Mouse (Mus musculus): Measurements from ENCODE around the gene Ahdc1.

Ahdc1 gene

DNA sequence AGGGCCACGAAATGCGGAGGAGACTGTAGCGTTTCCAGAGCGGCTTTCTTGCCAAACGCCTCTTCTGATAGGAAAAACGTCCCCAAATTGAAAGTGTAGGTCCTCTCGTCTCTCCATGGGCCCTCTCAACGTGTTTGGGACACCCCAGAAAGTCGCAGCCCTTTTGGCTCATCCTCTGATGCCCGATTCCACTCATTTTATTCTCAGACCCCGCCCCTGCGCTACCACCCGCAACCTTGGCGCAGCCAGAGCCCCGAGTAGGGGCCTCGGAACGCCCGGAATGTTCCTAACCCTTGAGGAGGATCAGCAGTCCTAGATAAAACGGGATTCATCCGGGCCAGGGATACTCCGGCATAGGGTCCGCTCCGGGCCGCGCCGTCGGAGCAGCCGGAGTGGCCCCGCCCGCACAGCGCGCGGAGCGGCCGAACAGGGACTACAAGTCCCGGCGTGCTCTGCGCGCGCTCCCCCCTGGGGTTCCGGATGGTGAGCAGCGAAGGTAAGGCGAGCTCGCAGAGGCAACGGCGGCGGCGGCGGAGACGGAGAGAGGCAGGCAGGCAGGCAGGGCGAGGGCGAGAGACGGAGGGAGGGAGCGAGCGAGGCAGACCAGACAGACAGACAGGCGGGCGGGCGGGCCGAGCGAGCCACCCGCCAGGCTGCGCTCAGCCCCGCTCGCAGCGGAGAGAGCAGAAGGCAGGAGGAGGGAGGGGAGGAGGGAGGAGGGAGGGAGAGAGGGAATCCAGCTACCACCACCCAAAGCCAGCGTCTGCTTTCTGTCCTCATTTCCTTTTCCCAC is at the start of gene Ahdc1:
Ahdc1 (plus strand) TSS at position 233 of the 793 bp plus-strand sequence.
- DNase-seq (ENCODE audit: low spot score): peak; percentile 94

DNA sequence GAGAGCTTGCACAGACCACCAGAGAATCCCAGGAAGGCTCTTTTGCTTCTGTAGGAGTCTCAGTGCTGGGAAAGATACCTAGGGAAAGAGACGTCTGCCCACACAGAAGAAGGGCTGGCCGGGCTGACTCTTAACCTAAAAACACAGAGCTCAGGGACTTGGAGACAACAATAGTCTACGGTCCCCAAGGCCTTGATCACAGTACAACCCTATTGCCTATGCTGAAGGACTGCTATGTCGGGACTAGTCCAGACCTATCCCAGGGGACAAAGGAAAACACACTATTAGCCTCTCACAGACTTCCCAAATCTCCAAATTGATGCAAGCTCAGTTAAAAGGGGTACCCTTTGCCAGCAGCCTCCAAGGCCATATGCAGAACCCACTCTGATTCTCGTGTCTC is 49.2 kb upstream of the Ahdc1 start:
- no peak for DNase-seq (ENCODE audit: low spot score)

DNA sequence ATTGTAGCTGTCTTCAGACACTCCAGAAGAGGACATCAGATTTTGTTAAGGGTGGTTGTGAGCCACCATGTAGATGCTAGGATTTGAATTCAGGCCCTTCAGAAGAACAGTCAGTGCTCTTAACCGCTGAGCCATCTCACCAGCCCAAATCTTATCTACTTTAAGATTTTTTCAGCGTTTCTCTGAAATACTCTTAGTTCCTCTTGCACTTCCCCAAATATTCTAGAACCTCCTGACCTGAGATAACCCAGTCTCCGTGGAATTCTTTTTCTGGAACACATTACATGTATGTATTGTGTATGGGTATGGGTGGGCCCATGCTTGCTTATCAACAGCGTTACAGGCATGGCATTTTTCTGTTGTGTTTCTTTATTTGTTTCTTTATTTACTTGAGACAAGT is 48.4 kb upstream of the Ahdc1 start:
- no peak for DNase-seq (ENCODE audit: low spot score)

DNA sequence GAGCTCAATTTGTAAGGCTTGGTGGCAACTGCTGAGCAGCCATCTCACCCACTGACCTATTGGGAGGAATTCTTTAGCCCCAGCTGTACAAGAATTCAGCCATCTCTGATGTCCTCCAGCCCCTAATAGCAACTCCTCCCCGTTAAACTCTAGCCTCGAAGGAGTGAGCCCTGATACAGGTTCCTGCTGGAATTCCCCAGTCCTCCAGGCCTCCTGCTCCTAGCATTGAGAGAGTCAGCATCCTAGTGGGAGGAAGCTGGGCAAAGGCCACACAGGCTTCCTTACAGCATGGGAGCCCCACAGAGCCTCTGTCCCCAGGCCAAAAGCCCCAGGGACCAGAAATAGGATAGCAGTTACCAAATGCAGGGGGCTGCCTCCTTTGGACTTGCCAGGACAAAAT is 47.6 kb upstream of the Ahdc1 start:
- no peak for DNase-seq (ENCODE audit: low spot score)

DNA sequence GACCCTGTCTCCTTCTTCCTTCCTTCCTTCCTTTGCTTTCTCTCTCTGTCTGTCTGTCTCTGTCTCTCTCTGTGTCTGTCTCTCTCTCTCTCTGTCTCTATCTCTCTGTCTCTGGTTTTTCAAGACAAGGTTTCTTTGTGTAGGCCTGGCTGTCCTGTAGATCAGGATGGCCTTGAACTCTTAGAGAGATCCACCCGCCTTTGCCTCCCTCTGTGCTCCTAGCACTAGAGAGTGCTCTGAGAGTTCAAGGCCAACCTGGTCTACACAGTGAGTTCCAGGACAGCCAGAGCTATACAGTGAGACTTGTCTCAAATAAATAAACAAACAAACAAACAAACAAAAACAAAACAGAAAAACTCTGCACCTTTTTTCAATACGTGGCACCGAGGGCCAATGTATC is 47.0 kb upstream of the Ahdc1 start:
- no peak for DNase-seq (ENCODE audit: low spot score)

DNA sequence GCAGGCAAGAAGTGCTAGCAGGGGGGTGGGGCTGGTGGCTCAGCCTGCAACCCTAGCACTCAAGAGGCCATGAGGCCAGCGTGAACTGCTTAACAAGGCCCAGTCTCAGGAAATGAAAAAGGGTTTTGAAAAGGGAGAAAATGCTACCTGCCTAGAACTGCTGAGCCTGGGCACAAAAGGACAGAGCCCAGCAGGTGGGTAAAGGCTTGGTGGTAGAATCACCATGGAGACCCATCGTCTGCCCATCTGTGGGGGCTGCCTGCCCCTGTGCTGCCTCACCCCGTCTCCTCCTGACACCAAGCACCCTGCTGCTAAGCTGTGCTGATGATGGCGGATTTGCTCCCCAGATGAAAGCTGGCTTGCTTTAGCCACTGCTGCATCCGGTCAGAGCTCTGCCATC is 46.6 kb upstream of the Ahdc1 start:
- DNase-seq (ENCODE audit: low spot score): no peak

DNA sequence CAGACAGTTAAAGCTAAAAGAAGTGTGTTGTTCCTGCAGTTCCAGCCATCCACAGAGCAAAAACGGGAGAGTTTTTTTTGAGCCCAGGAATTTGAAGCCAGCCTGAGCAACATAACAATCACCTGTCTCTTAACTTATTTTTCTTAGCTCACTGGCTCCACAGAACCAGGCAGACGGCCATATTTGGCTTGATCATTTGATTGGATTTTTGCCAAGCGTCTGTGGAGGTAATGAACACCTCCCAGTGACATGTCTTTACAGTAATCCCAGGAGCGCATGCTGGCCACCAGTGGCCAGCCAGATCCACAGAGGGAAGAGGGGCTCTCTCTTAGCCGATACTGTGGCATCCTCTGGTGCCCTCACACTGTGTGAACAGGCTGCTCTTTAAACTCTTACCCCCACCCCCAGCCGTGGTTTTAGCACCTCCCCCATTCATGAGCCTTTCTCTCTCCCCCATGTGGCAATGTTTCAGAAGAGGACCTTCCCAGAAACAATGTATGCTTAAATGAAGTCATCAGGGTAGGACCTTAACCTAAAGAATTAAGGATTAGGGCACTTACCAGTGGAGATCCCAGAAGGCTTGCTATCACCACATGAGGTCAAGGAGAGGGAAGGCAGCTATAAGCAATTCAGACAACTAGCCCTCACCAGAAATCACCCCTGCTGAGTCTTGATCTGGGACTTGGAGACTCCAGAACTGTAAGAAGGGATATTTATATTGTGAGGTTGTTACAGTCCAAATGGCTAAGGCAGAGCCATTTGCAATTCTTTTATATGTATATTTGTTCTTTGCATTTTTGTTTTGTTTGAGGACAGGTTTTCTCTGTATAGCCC is 42.7 kb upstream of the Ahdc1 start:
- DNase-seq (ENCODE audit: low spot score): no peak

DNA sequence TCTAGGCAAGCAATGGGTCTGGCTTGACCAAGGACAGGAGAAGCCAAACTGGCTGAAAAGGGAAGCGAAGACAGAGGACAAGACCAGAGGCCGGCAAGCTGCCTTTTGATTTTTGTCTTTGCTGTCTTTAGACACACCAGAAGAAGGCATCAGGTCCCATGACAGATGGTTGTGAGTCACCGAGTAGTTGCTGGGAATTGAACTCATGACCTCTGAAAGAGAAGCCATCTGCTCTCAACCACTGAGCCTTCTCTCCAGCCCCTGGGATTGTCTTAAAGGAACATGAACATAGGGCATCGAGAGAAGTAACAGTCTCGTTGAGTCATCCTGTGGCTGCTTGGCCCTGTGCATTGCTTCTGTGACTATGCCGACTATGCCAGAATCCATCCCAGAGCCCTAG is 39.5 kb upstream of the Ahdc1 start:
- no peak for DNase-seq (ENCODE audit: low spot score)

DNA sequence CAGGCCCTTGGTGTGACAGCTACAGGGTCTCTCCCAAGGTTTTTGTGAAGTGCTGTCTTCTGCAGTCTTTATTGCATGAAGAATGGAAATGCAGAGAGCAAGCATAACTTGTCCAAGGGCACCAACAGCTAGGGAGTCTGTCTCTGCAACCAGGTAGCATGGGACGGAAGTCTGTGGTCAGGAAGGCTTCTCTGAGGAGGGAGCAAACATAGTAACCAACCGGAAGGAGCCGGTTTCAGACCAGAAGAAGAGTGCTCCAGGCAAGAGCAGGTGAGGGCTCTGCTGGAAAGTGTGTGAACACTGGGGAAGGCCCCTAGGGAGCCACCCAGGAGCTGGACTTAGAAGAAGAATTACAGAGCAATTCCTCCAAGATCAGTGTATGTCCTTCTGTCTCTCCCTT is 39.0 kb upstream of the Ahdc1 start:
- no peak for DNase-seq (ENCODE audit: low spot score)

DNA sequence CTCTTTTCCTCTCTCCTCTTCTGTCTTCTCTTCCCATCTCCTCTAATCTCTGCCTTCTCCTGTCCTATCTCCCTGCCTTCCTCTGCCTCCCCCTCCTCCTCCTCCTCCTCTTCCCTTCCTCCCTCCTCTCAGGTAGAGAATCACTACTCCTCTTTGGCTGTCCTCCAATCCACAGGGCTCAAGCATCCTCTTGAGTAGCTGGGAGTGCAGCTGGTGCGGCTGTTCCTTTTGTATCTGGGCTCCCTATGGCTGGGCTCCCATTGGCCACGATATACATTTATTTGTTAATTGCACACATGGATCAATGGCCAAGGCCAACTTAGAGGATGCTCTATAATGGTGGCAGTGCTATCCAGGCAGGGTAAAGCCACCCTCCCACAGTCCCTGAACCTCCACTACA is 38.5 kb upstream of the Ahdc1 start:
- no peak for DNase-seq (ENCODE audit: low spot score)

DNA sequence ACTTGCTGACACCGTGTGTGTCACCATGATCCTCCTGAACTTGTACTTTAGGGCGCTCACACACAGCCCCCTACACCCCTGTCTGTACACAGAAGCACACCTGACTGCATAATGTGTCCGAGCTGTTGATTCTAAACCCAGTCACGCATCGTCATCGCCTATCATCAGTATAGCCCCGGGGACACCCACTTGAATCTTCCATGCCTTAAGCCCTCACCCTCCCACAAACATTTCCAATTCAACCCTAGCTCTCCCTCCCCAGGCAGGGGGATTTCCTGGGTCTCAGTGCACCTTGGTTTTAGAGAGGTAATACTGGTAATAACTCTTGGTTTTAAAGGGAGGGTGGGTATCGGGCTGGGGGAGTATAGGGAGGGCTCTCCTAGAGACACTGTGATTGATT is 37.9 kb upstream of the Ahdc1 start:
- DNase-seq (ENCODE audit: low spot score): no peak

DNA sequence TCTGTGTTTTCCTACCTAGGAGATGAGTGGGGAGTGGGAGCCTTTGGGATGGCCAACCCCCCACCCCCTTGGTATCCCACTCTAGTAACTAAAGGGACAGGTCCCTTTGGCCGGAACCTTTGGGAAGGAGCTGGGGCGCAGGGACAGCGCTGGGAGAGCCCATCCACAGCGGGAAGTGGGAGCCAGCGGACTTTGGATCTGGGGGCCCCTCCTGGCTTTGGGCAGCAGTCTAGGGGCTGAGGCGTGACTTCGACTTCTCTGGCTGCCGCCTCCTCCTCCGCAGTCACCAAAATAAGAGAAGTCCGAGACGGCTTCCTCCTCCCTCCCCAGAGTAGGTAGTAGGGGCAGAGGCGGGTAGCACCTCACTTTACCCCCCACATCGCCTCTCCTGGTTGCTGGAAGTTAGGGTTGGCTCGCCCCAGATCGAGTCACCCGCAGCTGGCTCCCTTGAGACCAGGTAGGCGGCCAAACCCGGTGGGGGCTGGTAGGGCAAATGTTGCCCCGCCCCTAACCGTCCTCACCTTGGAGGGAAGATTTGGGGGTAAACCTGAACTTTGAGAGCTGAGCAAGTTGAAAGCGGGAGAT is 37.2 kb upstream of the Ahdc1 start, which contains the start of gene Fgr:
Fgr (plus strand) TSS at position 282 of the 585 bp plus-strand sequence.
- peak; percentile 48 for DNase-seq (ENCODE audit: low spot score)

DNA sequence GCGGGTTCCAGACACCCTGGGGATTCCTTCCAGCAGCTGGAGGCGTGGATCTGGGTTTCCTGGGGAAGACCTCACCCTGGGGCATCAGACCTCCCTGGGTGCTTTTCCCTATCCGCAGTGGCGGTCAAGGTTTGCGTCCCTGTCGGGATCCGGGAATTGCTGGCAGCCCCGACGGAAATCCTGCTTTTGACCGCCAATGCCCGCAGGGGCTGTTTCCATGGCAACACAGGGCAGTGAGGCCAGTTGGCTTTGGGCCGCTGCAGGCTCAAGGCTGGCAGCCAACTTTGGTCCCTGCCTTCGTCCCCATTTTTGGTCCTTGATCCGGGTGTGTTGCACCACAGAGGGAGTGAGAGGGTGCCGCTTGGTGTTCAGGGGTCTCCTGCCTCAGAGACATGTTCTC is 36.2 kb upstream of the Ahdc1 start:
- peak; percentile 73 for DNase-seq (ENCODE audit: low spot score)

DNA sequence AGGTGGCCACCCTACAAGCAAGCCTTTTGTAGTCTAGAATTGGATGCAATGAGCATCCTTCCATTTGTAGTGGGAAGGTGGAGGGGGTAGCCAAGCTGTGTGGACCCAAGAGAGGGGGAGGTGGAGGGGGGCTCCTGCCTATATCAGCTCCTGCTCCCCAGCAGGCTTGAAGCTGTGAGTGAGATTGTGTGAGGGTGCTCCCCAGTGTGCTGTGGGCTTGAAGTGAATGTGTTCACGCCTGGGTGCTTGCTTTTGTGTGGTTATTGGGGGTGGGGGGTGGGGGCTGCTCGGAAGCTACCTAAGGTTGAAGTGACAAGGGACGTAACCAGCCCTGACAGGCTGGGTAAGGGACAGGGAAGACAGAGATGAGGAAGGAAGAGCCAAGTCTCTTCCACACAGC is 35.3 kb upstream of the Ahdc1 start:
- peak; percentile 35 for DNase-seq (ENCODE audit: low spot score)

DNA sequence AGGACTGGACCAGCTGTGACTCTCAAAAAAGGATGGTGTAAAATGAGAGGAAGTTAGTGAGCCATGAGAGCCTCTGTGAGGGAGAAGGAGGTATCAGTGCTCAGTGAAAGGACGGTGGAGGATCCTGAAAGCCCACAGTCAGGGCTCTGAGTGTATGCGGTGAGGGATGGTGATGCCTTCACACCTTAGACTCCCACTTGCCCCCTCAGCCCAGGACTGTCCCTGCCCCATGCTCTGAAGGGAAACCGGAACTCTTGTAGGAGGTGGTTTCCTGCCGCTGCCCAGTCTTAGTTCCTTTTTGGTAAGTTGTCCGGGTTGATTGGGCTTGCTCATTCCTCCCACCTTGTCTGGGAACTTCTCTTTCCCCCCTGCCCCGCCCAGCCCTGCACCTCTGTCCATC is 34.3 kb upstream of the Ahdc1 start:
- peak; percentile 35 for DNase-seq (ENCODE audit: low spot score)

DNA sequence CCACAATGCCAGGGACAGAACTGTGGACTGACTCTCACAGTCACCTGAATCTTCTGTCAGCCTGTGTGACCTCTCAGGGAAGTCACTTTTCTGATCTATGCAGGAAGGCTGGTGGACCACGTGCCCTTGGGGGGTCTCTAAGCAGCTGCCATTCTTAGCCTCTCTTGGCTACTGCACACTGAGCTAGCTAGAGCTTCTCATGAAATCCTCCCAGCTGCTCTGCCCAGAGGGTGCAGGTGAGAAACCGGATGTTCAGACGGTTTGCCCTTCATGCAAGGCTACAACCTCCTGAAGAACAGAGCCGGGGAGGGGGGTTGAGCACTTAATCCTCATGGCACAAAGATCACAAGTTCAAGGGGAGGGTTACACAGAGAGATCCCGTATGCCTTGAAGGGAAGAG is 33.5 kb upstream of the Ahdc1 start:
- peak; percentile 29 for DNase-seq (ENCODE audit: low spot score)

DNA sequence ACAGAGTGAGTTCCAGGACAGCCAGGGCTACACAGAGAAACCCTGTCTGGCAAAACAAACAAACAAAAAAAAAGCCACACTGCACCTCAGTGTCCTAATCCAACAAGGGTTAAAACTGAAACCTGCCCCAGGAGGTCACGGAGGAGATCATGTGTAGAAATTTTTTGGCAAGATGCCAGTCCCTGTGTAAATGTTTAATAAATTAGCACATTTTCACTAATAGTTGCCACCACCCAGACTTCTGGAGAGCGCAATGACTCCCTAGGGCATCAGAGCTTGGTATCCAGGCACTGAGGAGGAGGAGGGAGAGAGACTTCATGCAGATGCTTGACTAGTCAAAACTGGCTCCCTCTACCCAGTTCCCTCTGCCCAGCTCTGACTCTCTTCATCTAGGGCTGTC is 31.9 kb upstream of the Ahdc1 start:
- peak; percentile 31 for DNase-seq (ENCODE audit: low spot score)

DNA sequence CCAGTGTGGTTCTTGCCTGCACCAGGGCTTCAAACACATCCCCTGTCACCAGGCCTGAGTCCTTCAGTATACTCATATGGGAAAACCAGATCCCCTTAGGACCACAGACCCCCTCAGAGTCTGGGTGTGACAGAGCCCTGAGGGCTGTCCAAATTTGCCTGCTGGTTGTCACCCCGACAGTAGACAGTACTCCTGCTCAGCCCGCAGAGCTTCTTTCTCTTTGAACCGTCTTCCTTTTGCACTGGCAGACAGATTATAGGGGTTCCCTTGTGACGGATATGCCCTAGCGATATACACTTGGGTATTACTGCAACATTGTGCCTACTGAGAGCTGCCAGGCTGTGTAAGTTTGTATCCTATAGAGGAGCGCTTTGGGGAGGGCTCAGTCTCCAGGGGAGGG is 29.4 kb upstream of the Ahdc1 start:
- DNase-seq (ENCODE audit: low spot score): peak; percentile 33

DNA sequence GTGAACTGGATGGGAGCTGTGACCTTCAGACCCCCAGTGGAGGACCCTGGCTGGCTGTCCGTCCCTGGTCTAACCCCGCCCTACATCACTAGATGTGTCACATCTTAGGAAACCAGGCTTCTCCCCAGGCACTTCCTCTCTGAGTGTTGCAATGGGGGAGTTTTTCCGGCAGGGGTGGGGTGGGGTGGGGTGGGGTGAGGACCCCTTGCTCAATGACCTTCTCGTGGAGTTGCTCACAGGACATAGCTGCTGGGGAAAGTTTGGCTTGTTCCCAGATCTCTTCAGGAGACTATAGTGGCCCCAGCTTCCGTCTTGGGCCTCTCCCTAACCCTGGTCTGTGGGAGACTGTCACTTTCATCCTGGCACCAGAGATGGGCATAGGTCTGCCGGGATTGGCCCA is 28.1 kb upstream of the Ahdc1 start:
- DNase-seq (ENCODE audit: low spot score): peak; percentile 36

DNA sequence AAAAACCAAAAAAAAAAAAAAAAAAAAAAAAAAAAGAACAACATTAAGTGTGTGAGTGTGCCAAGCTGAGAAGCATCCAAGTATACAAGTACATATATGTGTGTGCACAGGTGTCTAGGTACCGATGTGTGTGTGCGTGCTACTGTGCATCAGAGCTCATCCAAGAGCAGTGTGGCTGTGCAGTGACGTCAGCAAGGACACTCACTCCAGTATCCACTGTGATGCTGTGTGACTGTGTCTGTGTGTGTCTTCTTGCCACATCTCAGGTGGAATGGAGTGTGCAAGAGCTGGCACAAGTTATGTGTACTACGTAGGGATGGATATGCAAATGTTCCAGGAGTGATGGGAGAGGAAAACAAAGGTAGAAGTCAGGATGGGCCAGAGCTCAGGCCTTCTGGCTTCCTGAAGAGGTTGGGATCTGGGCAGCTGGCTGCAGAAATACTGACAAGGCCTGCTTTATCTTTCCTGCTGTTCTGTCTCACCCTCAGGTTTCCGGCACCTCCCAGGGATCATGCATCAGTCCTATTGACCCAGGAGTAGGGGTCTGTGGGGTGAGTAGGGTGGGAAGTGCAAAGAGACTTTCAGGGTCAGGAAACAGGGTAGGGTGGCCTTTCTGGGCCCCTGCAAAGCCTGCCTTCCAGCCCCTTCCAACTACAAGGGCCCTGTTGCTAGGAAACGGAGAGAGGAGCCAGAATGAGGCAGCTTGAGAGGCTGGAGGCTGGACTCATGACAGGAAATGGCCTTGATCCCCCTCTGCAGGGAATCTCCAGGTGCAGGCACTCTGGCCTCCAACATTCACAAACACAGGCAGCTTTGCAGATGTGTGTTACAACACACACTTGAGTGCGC is 27.2 kb upstream of the Ahdc1 start:
- DNase-seq (ENCODE audit: low spot score): peak; percentile 51

DNA sequence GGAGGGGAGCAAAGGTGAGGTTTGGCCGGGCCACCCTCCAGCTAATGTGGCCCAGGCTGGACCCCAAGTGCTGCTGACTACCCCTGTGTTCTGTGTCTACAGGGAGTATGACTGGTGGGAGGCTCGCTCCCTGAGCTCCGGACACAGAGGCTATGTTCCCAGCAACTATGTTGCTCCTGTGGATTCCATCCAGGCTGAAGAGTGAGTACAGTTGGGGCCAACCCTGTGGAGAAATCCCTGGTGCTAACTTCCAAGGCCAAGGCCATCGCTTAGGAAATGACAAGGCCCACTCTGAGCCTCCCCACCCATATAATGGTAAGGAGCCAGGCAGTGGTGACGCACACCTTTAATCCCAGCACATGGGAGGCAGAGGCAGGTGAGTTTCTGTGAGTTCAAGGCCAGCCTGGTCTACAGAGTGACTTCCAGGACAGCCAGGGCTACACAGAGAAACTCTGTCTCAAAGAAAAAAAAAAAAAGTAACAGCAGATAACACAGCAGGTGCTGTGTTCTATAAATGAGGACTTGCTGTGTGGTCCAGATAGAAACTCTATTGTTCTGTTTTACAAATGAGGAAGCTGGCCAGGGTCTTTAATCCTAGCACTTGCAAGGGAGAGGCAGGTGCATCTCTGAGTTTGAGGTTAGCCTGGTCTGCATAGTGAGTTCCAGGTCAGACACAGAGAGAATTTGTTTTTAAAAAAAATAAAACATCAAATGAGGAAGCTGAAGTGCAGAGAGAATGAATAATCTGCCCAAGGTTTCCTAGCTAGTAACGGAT is 22.3 kb upstream of the Ahdc1 start:
- peak; percentile 46 for DNase-seq (ENCODE audit: low spot score)

All from testis, postnatal 10 days (tissue).